Mouse (Mus musculus) T-cell, adult 66 days (primary cell): ENCODE measurements around the gene Rpl9-ps6. TPM values are rescaled to one million over a fixed set of nuclear protein-coding genes. Genes with fewer than 3 reads are reported as not detected.

Experiments used
- total RNA-seq, 2 experiments: library from RNA; stranded (reverse); gene quantifications; 3 replicates in 1 of 2; 4 replicates in 1 of 2; pipeline ENCODE4 v1.2.4; 2023

Rpl9-ps6 gene
- 100 to 1,000 TPM; 107 to 122 TPM for total RNA-seq

GRCm38 (mm10) chr19:32466478-32466877, at the start of gene Rpl9-ps6:
Gene Rpl9-ps6, minus strand, starts transcription at chr19:32466578.

GRCm38 (mm10) chr19:32485681-32486105, 19.3 kb upstream of the Rpl9-ps6 start, which contains the start of gene Minpp1:
Gene Minpp1, plus strand, starts transcription at chr19:32485769.

Other genes starting within 250 kb of the Rpl9-ps6 start
- gene Sgms1, start 76.9 kb downstream of the Rpl9-ps6 start, total RNA-seq, result 10 to 100 TPM; 83.9 to 97.0 TPM
- gene Minpp1, start 19.2 kb upstream of the Rpl9-ps6 start, total RNA-seq, result 10 to 100 TPM; 32.9 to 37.3 TPM
- gene Papss2, start 129.2 kb upstream of the Rpl9-ps6 start, total RNA-seq, result under 1 TPM; 0.29 to 0.33 TPM